Mouse (Mus musculus): ENCODE measurements around the gene Sh3gl2.

The Sh3gl2 gene

DNA sequence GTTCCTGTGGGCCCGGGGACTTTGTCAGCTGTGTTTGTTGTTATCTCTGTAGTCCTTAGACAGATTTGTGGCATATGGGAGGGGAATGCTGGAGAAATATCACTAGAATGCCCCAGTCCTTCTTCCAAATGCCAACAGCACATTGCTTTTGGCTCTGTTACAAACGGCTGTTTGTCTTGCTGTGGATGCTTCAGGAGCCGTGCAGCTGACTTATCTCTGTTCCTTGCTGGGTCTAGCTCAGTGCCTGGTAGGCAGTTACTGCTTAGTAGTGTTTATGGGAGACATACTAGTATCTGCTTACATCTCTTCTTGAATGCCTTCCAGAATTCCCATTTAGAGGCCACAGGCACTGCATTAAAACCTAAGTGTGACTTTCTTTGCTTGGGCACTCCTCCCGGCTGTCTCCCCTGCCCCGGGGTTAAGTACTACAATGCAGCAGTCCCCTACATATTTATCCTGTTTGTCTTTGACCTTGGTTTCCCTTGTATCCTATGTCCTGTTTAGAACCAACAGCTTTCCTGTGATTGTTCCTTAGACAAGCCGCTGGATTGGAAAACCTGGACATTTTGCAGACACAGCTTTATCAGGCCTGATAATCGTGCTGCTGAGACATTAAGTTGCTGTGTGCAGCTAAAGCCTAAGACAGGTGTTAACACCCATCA lies 101.1 kb downstream of the Sh3gl2 start:
- no peak for DNase-seq

DNA sequence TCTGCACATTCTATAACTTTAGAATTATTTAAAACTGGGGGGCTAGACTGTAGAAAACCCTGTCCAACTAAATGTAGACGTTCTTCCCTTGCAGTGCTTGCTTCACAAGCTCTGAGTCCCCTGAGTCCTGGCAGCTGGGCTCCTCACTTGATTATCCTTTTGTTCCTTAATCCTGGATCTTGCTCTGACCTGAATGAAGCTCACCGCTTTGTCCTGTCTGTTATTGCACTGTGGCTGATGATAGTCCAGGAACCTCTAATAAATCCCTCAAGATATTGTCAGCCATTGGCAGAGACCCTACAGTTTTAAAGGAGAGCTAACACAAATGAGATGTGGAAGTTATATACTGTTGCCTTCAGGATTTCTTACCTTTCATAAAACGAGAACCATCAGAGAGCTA lies 114.2 kb downstream of the Sh3gl2 start:
- DNase-seq: no peak

DNA sequence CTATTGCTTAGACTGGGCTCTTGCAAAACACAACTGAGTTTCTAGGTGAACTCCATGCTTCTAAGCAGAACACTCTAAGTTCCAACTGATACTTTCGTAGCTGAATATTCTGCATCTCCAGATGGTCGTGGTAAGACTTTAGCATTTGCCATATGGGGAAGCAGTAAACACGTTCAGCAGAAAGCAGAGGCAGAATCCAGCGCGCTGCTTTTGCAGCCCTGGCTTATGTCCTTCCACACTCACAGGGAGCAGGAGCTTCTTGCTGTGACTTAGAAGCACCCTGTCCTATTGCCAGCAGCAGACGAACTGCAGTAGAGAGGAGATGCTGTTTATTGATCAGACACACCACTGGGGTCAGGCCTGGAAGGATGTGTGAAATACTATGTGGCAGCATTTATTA lies 120.5 kb downstream of the Sh3gl2 start:
- DNase-seq: no peak

DNA sequence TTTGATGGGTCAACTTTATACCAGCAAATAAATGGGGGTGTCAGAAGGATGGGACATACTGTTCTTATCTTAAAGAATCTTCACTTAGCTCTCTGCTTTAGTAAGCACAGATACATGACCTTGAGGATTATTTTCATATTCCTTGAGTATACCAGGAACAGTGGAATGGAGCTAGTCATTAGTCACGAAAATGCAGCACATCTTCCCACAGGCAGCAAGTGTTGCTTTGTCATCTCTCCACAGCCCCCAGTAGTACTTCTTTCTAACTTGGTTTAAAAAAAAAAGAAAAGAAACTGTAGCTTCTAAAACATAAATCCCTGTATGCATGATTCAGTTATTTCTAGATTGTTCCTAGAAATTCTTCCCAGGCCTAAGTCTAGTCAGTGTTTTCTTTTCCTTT lies 121.1 kb downstream of the Sh3gl2 start:
- no peak for DNase-seq

DNA sequence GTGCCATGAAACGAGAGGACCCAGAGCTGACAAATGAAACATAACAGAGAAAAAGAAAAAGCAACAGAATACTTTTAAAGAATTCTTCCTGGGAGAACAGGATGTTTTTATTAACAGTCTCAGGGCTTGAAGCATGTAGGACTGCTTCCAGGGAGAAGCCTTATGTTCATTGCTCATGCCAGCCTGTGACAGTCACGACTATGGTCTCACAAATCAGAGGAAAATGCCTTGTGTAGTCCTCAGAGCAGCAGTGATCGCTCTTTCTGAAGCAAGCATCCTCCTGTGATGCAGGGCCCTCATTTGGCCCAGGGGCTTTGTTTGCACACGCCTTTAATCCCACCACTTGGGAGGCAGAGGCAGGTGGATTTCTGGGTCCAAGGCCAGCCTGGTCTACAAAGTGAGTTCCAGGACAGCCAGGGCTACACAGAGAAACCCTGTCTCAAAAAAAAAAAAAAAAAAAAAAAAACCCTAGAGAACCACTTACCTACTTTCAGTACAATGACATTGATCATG lies 129.8 kb downstream of the Sh3gl2 start:
- no peak for DNase-seq

DNA sequence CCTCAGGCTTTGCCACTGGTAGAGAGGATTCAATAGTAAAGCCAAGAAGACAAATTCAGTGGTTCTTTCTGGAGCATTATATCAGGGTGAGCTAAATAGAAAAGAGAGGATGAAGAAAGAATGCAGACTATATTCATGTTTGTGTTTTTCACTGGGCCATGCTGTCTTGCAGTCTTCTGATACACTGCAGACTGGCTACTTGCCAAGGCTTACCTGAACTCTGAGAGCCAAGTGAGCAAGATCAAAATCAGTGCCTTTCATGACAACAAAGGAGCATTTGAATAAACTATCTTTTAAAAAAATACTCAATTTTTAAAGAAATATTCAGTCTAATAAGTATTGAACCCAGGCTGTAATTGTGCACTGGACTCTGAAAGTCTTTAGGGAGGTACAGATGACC lies 131.4 kb downstream of the Sh3gl2 start:
- no peak for DNase-seq

DNA sequence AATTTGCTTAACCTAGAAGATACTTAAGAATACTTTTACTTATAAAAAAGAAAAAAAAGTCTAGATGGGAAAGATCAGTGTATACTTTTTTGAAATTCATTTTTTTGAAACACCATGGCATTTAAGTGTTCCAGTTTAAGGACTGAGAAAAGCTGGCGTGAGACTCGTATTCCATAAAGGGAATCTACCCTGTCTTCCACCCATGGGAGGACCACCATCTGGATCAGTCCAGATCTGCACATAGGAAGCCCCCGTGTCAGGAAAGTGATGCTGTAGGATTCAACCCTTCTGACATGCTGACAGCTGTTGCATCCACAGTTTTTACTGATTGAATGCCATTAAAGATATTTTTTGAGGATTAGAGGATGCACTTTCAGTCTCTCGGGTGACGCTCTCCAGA lies 134.2 kb downstream of the Sh3gl2 start:
- no peak for DNase-seq

DNA sequence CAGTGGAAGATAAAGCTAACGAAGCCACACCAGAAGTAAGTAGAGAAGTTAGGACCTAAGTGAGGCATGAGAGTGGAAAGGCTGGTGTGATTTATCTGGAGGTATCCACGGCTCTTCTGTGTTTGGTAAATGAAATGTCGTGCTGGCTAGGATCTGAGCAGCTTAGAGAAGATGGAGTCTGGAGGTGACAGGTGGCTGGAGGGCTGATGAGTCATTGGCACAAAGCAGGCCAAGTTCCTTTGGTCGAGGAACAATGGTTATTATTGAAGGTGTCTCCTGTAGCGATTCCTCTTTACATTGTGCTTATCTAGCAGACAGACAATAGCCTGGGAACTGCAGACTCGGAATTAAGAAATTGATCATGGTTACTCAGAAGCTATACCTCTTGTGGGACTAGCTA lies 135.8 kb downstream of the Sh3gl2 start:
- DNase-seq: no peak

DNA sequence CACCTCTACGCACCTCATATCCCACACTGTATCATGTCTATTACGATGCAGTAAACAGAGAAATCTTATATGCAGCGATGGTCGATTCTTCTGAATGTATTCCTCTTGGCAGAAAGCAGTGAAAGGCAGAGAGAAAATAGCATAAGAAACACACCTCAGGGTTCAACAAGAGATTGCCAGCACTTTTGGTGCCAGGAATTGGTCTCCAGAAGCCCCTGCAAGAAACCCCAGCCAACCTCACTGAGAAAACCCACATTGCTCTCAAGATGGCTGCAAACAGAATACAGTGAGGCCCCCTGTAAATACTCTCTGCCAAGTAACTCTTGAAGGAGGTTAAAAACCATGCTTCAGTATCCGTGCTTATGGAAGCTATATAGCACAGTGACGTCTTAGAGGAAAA lies 141.0 kb downstream of the Sh3gl2 start:
- no peak for DNase-seq

DNA sequence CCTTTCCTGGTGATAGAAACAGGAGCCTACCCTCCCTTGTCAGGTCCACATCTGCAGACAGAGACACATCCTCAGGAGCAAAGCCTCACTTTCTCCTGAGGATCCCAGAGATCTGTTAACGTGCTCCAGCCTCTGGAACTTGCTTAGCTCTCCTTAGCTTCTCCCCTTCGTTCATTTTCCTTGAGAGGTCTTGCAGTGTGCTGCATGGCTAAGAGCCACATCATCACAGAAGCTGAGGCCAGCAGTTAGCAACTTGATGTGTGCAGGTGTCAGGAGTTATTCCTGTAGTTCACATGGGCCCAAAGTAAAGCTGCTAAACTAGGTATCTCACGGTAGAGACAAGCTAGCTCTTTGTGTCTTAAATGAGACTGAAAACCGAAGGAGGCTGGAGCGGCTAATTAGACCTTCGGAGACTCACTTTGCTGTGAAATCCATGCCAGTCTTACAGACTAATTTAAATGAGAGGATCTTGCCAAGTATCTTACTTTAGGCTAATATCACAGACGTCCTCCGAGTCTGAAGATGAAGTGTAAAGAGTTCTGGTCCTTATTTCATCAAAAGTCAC lies 143.2 kb downstream of the Sh3gl2 start:
- no peak for DNase-seq

DNA sequence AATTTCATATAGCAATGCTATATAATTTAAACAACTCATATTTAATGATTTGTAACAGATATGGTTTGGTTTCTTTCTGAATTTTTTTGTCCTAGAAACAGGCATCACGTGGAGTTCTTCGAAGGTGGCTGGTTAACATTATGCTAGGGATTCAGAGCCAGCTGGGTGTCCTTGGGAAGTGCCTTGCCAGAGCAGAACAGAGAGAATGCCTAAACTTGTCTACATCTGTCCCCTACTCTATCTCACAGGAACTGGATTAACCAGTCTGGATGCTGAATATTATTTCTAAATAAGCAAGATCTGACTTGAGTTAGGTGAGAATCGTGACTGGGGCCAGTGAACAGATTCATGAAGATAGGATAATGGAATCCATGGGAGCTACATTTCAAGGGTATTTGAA lies 157.7 kb downstream of the Sh3gl2 start:
- no peak for DNase-seq

DNA sequence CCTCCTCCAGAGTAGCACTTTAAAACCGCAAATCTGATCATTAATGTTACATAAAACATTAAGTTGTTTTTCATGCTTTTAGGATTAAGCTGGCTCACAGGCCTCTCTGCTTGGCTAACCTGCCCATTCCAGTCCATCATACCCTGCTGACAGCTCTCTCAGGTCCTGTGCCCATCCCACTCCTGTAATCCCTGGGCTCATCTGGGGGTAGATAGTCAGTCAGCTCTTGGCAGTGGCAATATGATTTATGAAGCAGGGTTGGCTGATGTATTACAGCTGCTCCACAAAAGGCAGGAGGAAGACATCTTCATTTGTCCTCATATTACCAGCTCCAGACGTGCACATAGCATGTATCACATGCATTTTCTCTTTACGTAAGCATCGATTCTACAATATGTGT lies 158.3 kb downstream of the Sh3gl2 start:
- DNase-seq: no peak

DNA sequence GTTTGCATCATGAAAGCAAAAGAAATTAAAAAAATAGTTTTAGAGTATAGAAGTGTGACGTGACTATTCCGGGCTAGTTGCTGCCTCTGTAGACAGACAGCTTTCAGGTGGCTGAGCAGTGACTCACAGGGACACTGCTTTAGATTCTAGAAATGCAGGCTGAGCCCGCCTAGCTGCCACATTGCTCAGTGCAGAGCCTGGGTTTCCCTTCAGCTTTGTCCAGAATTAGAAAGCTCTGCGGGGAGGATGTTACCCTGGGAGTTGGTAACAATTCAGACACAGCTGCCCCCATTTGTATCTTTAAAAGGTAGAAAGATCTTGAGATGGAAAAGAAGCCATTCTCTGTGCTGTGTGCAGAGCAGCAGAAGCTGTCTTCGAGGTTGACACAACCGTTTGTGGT lies 166.1 kb downstream of the Sh3gl2 start:
- DNase-seq: no peak

DNA sequence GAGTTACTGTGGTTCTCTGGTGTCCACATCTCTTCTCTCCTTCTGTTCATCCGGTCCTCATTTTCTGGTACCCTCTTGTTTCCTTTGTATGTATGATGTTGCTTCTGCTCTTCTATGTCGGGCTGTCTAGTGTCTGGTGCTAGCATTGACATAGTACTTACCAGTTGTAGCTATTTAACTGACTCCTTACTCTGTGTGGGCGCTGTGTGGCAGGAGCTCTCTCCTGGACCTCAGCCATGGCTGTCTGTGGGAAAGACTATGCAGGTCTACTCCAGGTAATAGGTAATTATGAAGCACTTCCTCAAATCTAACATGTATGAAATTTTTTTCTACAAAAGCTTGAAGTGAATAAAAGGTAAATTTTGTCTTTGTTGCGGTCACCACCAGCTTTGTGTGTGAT lies 169.9 kb downstream of the Sh3gl2 start:
- no peak for DNase-seq

DNA sequence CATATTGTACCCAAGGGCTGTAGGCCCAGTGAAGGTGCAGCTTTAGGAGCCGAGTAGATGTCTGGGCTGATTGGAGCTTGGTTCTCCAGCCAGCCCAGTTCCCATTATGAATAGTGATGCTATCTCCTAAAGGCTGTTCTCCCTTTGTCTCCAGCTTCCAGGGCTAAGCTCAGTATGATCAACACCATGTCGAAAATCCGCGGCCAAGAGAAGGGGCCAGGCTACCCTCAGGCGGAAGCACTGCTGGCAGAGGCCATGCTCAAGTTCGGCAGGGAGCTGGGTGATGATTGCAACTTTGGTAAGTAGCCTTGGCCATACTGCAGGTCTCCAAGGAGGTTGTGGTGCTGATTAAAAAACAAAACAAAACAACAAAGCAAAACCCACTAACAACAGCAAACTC lies 171.3 kb downstream of the Sh3gl2 start:
- no peak for DNase-seq

DNA sequence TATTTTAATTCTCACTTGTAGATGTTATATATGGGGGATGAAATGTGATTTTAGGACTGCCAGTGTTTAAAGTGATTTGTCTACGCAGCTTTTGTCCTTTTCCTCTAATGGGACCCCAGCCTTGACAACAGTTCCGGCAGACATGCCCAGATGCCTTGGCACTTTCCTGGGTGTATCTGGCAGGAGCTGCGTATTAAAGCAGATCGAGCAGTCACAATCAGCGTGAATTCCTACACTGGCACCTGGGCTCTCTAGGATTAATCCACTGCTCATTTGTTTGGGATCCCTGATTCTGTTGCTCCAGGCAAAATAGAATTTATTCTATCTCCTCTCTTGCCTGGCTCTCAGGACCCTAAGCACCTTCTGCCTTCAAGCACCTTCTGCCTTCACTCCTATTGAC lies 171.7 kb downstream of the Sh3gl2 start:
- DNase-seq: no peak

DNA sequence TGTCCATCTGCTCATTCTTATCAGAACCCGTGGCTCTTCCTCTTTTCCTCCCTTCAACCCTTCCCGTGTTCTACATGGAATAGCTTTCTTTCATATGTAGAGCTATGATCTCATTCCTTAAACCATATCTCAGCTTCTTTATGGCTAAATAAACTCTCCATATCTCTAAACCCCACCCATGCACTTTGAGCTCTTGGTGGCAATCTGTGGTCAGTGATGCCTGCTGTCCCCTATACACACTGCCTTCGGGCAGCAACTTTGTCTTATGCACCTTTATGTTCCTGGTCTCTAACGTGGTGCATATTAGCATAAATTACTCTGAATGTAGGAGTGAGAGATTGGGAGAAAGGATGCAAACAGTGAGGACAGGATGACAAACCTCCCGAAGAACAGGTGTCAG lies 180.3 kb downstream of the Sh3gl2 start:
- DNase-seq: no peak

DNA sequence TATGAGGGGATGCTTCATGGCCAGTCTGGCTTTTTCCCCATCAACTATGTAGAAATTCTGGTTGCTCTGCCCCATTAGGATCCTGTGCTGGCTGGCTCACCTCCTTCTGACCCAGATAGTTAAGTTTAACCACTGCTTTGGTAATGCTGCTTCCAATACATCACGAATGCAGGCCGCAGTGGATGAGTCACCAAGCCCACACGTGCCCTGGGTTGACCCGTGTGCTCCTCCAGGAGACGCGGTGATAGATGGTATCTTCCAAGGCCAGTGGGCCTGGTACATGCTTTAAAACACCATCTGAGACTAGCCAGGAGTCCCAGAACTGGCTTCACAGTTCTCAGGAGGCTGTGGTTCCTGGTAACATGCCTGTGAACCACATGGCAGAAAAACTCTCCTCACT lies 182.8 kb downstream of the Sh3gl2 start:
- DNase-seq: no peak

DNA sequence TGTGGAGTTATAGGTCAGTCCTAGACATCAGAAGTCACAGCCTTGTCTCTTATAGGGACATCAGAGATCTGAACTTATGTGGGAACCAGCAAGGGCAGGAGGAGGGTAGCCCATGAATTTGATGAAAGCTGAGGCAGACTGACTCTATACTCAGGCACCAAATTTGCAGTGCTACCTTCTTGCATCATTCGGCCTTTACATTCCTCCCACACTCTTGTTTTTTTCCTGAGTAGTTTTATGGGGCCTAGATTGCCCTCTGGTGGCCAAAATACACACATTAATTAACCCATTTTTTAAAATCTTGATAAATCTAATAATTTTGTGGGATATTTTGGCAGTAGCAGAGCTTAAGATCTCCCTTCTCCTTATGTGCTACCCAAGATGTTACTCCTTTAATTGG lies 186.9 kb downstream of the Sh3gl2 start:
- DNase-seq: no peak

DNA sequence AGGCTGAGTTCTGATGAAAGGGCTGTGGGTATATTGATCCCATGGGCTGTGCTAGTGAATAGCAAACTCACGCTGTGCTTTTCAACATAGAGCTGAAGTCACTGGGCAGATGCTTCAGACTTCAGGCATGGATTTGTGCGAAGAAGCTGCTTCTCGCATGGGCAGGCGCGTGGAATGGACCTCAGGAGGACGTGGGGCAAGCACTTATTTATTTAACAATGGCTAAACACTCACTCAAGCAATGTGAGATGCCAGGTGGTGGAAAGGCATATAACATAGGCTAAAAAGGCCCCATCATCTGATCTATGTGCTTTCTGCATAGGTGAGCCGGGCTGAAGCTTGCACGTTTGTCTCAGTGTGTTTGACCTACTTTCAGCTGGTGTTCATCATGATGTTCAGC lies 193.8 kb downstream of the Sh3gl2 start:
- DNase-seq: no peak

DNA sequence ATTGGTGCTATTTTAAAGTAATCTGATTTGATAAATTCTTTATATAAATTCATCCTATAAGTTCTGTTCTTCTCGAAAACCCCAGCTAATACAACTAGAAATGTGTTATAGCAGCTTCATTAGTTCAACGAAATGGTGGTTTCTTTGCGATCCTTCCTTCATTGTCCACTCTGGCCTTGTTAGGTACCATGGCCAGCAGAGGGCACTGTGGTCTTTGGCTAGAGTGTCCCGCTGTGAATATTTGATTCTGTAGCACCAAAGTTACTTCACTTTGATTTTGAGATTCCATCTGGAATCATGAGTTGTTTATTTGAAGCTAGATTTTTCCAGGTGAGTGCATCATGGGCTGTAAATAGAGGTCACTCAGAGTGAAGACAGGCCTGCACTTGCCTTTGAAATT lies 197.9 kb downstream of the Sh3gl2 start:
- DNase-seq: peak; percentile 16

DNA sequence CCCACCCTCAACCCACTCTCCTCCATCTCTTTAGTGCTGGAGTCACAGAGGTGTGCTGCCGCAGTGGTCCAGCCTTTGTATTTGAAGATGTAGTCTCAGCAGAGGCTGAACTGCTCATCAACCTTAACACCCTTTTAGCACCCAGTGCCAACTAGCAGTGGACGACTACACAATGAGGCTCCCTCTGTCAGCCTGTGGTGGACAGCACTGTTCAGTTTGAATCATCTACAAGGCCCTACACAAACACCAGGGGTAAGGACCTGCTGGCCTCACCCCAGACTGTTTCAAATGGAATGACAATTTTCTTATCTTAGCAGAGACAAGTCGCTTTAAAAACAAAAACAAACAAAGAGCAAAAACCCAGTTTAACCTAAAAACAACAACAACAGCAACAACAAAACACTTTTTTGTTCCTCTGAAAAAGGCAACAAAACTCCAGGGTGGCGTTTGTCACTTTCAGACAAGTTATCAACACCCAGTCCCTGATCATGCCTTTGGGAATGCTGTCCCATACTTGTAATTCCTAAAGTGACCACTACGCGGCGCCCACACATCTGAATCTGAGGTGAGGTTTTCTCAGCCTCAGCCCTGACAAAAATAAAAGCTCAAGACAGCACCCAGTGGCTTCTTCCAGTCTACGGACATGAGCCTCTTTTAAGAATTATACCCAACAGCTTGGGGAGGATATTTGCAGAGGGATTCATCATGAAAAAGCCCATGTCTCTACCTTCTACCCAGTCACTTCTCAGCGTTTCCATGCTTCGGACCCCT lies 199.7 kb downstream of the Sh3gl2 start:
- peak; percentile 12 for DNase-seq

DNA sequence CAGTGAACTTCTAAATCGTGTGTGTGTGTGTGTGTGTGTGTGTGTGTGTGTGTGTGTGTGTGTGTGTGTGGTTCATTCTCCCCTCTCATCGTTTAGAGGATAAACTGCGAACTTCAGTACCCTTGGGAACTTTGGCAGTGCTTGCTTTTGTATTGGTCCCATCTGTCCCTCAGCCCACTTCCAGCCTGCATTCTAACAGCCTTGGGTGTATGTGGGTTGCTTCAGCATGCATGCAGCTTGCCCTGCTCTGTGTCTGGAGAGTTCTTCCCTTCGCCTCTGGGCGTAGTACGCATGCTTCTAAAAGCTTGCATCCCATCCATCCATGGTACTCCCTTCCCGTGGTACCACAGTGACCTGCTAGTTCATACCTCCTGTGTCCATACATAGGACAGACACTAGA lies 200.3 kb downstream of the Sh3gl2 start:
- no peak for DNase-seq

DNA sequence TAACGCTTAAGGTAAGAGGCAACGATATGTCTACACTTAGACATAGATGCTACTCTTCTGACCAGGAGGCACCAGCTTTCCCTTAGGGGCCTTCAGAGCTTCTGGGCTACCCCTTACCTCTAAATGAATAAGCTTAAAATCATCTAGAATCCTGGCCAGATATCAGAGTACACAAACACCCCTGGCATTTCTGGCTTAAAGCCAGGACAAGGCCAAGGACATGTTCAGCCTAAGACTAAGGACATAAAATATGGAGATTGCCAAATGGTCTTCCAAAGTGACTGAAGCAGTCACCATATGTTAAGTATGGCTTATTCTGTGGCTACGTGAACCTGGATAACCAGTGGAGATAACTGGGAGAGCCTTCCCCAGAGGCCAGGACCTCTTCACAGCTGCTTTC lies 211.5 kb downstream of the Sh3gl2 start:
- no peak for DNase-seq
